Mouse (Mus musculus) erythroid progenitor cell, adult 5-6 weeks (primary cell): Measurements from ENCODE around the gene Cfap69. TPM values are rescaled to one million over a fixed set of nuclear protein-coding genes. Genes with fewer than 3 reads are reported as not detected.

ENCODE experiments used
- ATAC-seq: replicated peaks from 2 replicates; pipeline ENCODE4 v1.8.0; 2016; ENCODE audit warnings: moderate number of reproducible peaks, mild to moderate bottlenecking, moderate TSS enrichment, inconsistent platforms; ENCODE audit not compliant: poor library complexity, low FRiP score, severe bottlenecking
- total RNA-seq, 2 experiments: library from RNA; stranded (forward) in 1 of 2; stranded (reverse) in 1 of 2; fragments of 150-400 nt in 1 of 2; fragments of 186-747, 209-891 nt in 1 of 2; gene quantifications; 2 replicates each; pipeline versions ENCODE4 v1.2.3 to v1.2.4; 2015 to 2017; ENCODE audit warnings: low replicate concordance in 2 of 2

Cfap69 gene
- total RNA-seq, 2 experiments from 2014 or later, result not detected

GRCm38 (mm10) chr5:5663057-5663456 is 982 bp downstream of the Cfap69 start:
- no peak for ATAC-seq

GRCm38 (mm10) chr5:5658680-5659079 is 5.4 kb downstream of the Cfap69 start:
- no peak for ATAC-seq

- ATAC-seq, result no peak
Observed at GRCm38 (mm10) chr5:5657932-5658331, 6.1 kb downstream of the Cfap69 start.

- ATAC-seq, result no peak
Observed at GRCm38 (mm10) chr5:5648817-5649569, 15.0 kb downstream of the Cfap69 start.

GRCm38 (mm10) chr5:5646173-5646572 is 17.9 kb downstream of the Cfap69 start:
- no peak for ATAC-seq

- ATAC-seq, result no peak
Observed at GRCm38 (mm10) chr5:5638496-5638895, 25.5 kb downstream of the Cfap69 start.

GRCm38 (mm10) chr5:5625491-5625890 is 38.5 kb downstream of the Cfap69 start:
- ATAC-seq, result no peak

- ATAC-seq, result no peak
Observed at GRCm38 (mm10) chr5:5618329-5618728, 45.7 kb downstream of the Cfap69 start.

- no peak for ATAC-seq
Observed at GRCm38 (mm10) chr5:5610540-5610939, 53.5 kb downstream of the Cfap69 start.

- no peak for ATAC-seq
Observed at GRCm38 (mm10) chr5:5587686-5588085, 76.4 kb downstream of the Cfap69 start.

GRCm38 (mm10) chr5:5573749-5574317 is 90.2 kb downstream of the Cfap69 start, which contains the start of gene Gm8773:
Gene Gm8773 (plus strand): TSS chr5:5573799.
- no peak for ATAC-seq

- ATAC-seq, result no peak
Observed at GRCm38 (mm10) chr5:5562435-5562834, 101.6 kb downstream of the Cfap69 start.

- ATAC-seq, result no peak
Observed at GRCm38 (mm10) chr5:5561041-5561706, 102.9 kb downstream of the Cfap69 start.

GRCm38 (mm10) chr5:5559798-5560197 is 104.2 kb downstream of the Cfap69 start:
- ATAC-seq, result no peak

GRCm38 (mm10) chr5:5559079-5559740 is 104.8 kb downstream of the Cfap69 start, which contains the start of gene Gtpbp10:
Gene Gtpbp10 (minus strand): TSS chr5:5559538.
- peak; percentile 93 for ATAC-seq

GRCm38 (mm10) chr5:5551110-5551509 is 112.9 kb downstream of the Cfap69 start:
- ATAC-seq, result no peak

- ATAC-seq, result no peak
Observed at GRCm38 (mm10) chr5:5540385-5540784, 123.7 kb downstream of the Cfap69 start.

GRCm38 (mm10) chr5:5539771-5540170 is 124.3 kb downstream of the Cfap69 start:
- no peak for ATAC-seq

- no peak for ATAC-seq
Observed at GRCm38 (mm10) chr5:5536131-5536530, 127.9 kb downstream of the Cfap69 start.

- no peak for ATAC-seq
Observed at GRCm38 (mm10) chr5:5533656-5534420, 130.2 kb downstream of the Cfap69 start.
